Mouse (Mus musculus): ENCODE measurements around the gene Rdx. TPM values are rescaled to one million over a fixed set of nuclear protein-coding genes. Genes with fewer than 3 reads are reported as not detected.

Rdx gene
- 12.8 and 16.6 TPM in 2 replicates for polyA plus RNA-seq (2012; ENCODE audit: low replicate concordance)

DNA sequence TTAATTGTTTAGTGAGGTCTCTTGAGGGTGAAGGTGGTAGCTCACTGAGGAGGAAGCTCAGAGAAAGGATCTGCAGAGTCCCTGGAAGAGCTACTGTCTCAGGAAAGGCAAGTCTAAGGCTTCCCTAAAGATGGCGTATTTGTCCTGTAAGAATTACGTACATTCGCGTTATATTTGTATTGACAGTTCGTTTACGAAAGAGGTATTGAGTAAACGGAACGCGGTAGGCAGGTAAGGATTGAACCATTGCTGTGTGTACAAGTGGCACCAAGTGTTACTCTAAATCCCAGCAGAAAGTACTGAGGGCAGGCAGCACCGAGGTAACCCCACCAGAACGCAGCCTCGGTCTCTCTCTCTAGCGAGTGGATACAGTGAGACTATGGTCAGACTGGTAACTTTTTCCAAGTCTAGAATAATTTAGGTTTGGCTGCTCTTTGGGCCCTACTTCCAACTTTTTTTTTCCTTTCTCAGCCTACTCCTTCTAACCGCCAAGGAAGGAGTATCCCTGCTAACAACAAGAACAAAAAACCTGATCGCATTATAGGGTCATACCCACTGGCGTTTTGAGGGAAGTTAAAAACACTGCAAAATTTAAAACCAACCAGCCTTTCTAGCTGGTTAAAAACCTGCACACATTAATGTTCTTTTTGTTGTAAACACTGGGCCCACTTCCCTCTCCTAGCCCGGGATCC lies at the start of gene Rdx:
TSS of gene Rdx (plus strand) at position 45 of the 692 bp plus-strand sequence.

Other genes with a start within 250 kb of the Rdx start
- 11.1 and 22.5 TPM in 2 replicates for gene Fdx1, start 83.6 kb upstream of the Rdx start, polyA plus RNA-seq (2012; ENCODE audit: low replicate concordance)
- gene Zc3h12c, start 121.4 kb downstream of the Rdx start, polyA plus RNA-seq (2012; ENCODE audit: low replicate concordance): 0.07 TPM in 1 of 2 replicates, not detected in the other